Mouse (Mus musculus): ENCODE results near the gene Katnal1. TPM values are rescaled to one million over a fixed set of nuclear protein-coding genes. Genes with fewer than 3 reads are reported as not detected.

The Katnal1 gene
- total and polyA plus RNA-seq, 3 experiments = 2.8 to 7.0 (median 3.2) TPM

GRCm38 (mm10) chr5:148822772-148823171, 106.3 kb downstream of the Katnal1 start:
- Histone ChIP-seq H3K9ac (ENCODE audit: insufficient read depth, low read depth) (no peak overlapping the region), H3K9me3 (replicated peaks; ENCODE audit: low read length) (peaks cover 3% of the 10 kb centered on the region), H3K4me2 (ENCODE audit: insufficient read depth, low read depth, poor library complexity, severe bottlenecking) (no peak overlapping the region), H3K4me3 (replicated peaks in 1 of 3; ENCODE audit: low read depth in 2 of 3, low read length in 2 of 3, poor library complexity in 1 of 3) (no peak overlapping the region), H3K27ac (ENCODE audit: insufficient read depth, low read depth) (no peak overlapping the region), H3K79me2 (replicated peaks; ENCODE audit: control insufficient read depth, extremely low read depth, insufficient read depth, poor library complexity, severe bottlenecking) (no peaks in the 10 kb centered on the region), H3K4me1 (ENCODE audit: control insufficient read depth in 1 of 2, insufficient read depth in 2 of 2) (no peaks in the 10 kb centered on the region; a peak in 1 of 4 replicates), H3K36me3 (replicated peaks in 1 of 2; ENCODE audit: control insufficient read depth in 1 of 2, insufficient read depth in 1 of 2, low read length in 1 of 2) (no peaks in the 10 kb centered on the region), H3K27me3 (replicated peaks) (no peaks in the 10 kb centered on the region)
- in situ Hi-C loops (cut with MboI; ENCODE audit: low pct_ligation_motif_present, low pct_unique_long_range_greater_than_20kb, low sequenced_read_pairs) (loop anchor here (25.0 kb wide), 1 partner anchor 515 kb away; no protein-coding TSS in a partner anchor), dilution Hi-C loops (cut with MboI; ENCODE audit: extremely low pct_ligation_motif_present, extremely low pct_unique_long_range_greater_than_20kb, low sequenced_read_pairs) (no loop called here)
- no peak for TF ChIP-seq USF1 (IDR thresholded peaks at IDR 0.05; ENCODE audit: low read depth, low read length)
- no peak for TF ChIP-seq IRF4 (IDR thresholded peaks at IDR 0.05; ENCODE audit: low read depth, low read length)
- no peak for TF ChIP-seq JUN (IDR thresholded peaks at IDR 0.05; ENCODE audit: insufficient read depth, low read depth, low read length)
- no peak for TF ChIP-seq RCOR1 (conservative IDR thresholded peaks at IDR 0.05; ENCODE audit: low read depth, low read length)
- no peak for TF ChIP-seq GABPA (IDR thresholded peaks at IDR 0.05; ENCODE audit: insufficient replicate concordance, low read depth, low read length)
- TF ChIP-seq SMC3 (IDR thresholded peaks at IDR 0.05; ENCODE audit: low read depth, low read length) = no peak
- TF ChIP-seq NELFE (IDR thresholded peaks at IDR 0.05; ENCODE audit: low read depth, low read length) = no peak
- TF ChIP-seq HCFC1 (IDR thresholded peaks at IDR 0.05; ENCODE audit: low read depth, low read length) = no peak
- no peak for TF ChIP-seq ZMIZ1 (IDR thresholded peaks at IDR 0.05; ENCODE audit: low read depth, low read length)
- no peak for TF ChIP-seq MAFK (IDR thresholded peaks at IDR 0.05; ENCODE audit: insufficient replicate concordance, low read length)
- no peak for TF ChIP-seq ETS1 (conservative IDR thresholded peaks at IDR 0.05; ENCODE audit: low read depth, low read length)
- TF ChIP-seq KAT2A (IDR thresholded peaks at IDR 0.05; ENCODE audit: insufficient replicate concordance, low read length) = no peak
- TF ChIP-seq CHD1 (IDR thresholded peaks at IDR 0.05; ENCODE audit: low read depth, low read length) = no peak
- no peak for TF ChIP-seq MAX (IDR thresholded peaks at IDR 0.05; ENCODE audit: low read length)
- no peak for DNase-seq (ENCODE audit: extremely low read depth)

Other genes starting within 250 kb of the Katnal1 start
- gene Gm42791, start 65.8 kb upstream of the Katnal1 start, total RNA-seq (2012; rRNA removed) = not detected in 2 replicates
- 0.42 TPM in 1 of 2 replicates, not detected in the other for gene Gm42791, start 65.8 kb upstream of the Katnal1 start, total RNA-seq (2014; rRNA removed)
- 1.3 and 2.1 TPM in 2 replicates for gene Gm42791, start 65.8 kb upstream of the Katnal1 start, polyA plus RNA-seq (2012; ENCODE audit: insufficient read length, low read depth)